Mouse (Mus musculus) bone marrow, adult 2 months (tissue): ENCODE results near the gene Atp8a2. TPM values are rescaled to one million over a fixed set of nuclear protein-coding genes. Genes with fewer than 3 reads are reported as not detected.

Experiments used
- H3K27ac ChIP-seq: fragments of 200-500 bp; 2 replicates; pipeline ENCODE4 v1.5.1; 2012; ENCODE audit warnings: low read depth, mild to moderate bottlenecking, control low read depth, inconsistent platforms, low read length; ENCODE audit not compliant: control insufficient read depth, poor library complexity, insufficient read depth
- H3K4me1 ChIP-seq: fragments of 200-500 bp; 2 replicates; pipeline ENCODE4 v1.6.1; 2011; ENCODE audit warnings: low read length; ENCODE audit not compliant: control insufficient read depth, insufficient read depth
- H3K4me3 ChIP-seq: fragments of 200-500 bp; replicated peaks from 2 replicates; pipeline ENCODE3; 2011; ENCODE audit warnings: mild to moderate bottlenecking, low read depth, low read length, control low read depth; ENCODE audit not compliant: control insufficient read depth
- CTCF ChIP-seq: fragments of 200-500 bp; IDR thresholded peaks from 2 replicates; pipeline ENCODE4 v1.5.1; 2011; ENCODE audit warnings: low read length, control low read depth; ENCODE audit not compliant: control insufficient read depth, insufficient read depth
- POLR2A ChIP-seq: fragments of 200-500 bp; IDR thresholded peaks from 2 replicates; pipeline ENCODE4 v1.6.1; 2011; ENCODE audit warnings: low read depth, mild to moderate bottlenecking, control low read depth, low read length, borderline replicate concordance; ENCODE audit not compliant: control insufficient read depth
- WGBS: fragments of 180-500 bp; shearing (Covaris S2); methylation state at CpG from one replicate; pipeline ENCODE4 v1.1.7; 2018; 5-methylcytosine and 5-hydroxymethylcytosine counted together
- polyA plus RNA-seq: library from polyadenylated mRNA; stranded (reverse); fragments of >200 nt; gene quantifications from 2 replicates; pipeline ENCODE4 v1.2.4, GENCODE M21; 2011; ENCODE audit warnings: low replicate concordance; ENCODE audit not compliant: missing spikeins, insufficient read depth, insufficient read length

Atp8a2 gene
- polyA plus RNA-seq, 1 experiment: 0.20 TPM

- H3K4me1 ChIP-seq: no peaks in the 10 kb centered on the region
- TF ChIP-seq CTCF (peak; percentile 85), POLR2A (no peak)
- 29% methylated on average over 4 of the region's 4 CpGs for WGBS
- H3K27ac ChIP-seq: no peak overlapping the region
- H3K4me3 ChIP-seq: no peak overlapping the region
Measured at GRCm38 (mm10) chr14:60015891-60016290, 181.1 kb downstream of the Atp8a2 start.

DNA sequence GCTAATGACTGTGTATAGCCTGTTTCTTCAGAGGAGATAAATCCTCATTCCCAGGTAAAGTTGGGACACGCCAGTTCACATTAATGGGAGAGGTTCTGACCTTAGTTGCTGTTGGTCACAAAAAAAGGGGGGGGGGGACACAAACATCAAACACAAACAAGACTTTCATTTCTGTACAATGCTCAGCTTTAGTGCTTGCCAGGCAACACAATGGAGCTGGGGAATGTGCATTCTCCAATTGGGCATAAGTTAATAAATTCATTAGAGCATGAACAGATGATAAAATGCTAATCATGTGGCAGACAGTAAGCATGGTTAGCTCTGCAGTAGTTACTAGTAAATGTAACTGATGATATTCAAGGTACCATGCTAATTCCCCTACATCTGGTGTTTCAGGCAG, 195.2 kb downstream of the Atp8a2 start:
- Histone ChIP-seq H3K4me3 (no peak overlapping the region), H3K27ac (no peak overlapping the region), H3K4me1 (no peaks in the 10 kb centered on the region)
- 73% methylated on average over 1 of the region's 1 CpGs for WGBS
- TF ChIP-seq CTCF (no peak), POLR2A (no peak)

- no peak for TF ChIP-seq POLR2A
- TF ChIP-seq CTCF: no peak
- WGBS: 70% methylated on average over 5 of the region's 5 CpGs
- H3K4me1 ChIP-seq: no peaks in the 10 kb centered on the region
- H3K4me3 ChIP-seq: no peak overlapping the region
- H3K27ac ChIP-seq: no peak overlapping the region
Measured at GRCm38 (mm10) chr14:59988860-59989259, 208.1 kb downstream of the Atp8a2 start.

DNA sequence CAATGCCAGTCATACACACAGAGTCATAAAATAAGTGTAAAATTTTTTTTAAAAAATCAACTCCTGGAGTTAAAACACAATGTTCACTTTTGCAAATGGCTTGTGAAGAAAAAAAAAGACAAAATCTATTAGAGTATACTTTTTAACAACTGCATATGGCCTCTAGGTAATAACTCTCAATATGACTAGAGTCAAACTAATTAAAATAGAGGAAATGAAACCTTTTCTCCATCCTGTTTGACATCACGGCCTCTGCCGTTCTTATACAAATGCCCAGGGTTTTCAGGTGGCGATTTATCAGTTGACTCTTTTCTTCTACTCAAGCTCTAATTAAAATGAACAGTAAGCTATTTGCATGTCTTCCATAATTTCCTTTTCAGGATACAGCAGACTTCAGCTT, 209.0 kb downstream of the Atp8a2 start:
- H3K4me3 ChIP-seq: no peak overlapping the region
- 46% methylated on average over 3 of the region's 3 CpGs for WGBS
- TF ChIP-seq CTCF: no peak
- TF ChIP-seq POLR2A: no peak
- no peaks in the 10 kb centered on the region for H3K4me1 ChIP-seq
- H3K27ac ChIP-seq: no peak overlapping the region

GRCm38 (mm10) chr14:59978007-59978406, 219.0 kb downstream of the Atp8a2 start:
- WGBS: 71% methylated on average over 2 of the region's 2 CpGs
- Histone ChIP-seq H3K27ac (no peak overlapping the region), H3K4me3 (no peak overlapping the region), H3K4me1 (no peaks in the 10 kb centered on the region; the same call in none of the 2 replicates)
- TF ChIP-seq CTCF (no peak), POLR2A (no peak)

- TF ChIP-seq POLR2A: no peak
- 80% methylated on average over 5 of the region's 5 CpGs for WGBS
Measured at GRCm38 (mm10) chr14:59971221-59971730, 225.7 kb downstream of the Atp8a2 start.

DNA sequence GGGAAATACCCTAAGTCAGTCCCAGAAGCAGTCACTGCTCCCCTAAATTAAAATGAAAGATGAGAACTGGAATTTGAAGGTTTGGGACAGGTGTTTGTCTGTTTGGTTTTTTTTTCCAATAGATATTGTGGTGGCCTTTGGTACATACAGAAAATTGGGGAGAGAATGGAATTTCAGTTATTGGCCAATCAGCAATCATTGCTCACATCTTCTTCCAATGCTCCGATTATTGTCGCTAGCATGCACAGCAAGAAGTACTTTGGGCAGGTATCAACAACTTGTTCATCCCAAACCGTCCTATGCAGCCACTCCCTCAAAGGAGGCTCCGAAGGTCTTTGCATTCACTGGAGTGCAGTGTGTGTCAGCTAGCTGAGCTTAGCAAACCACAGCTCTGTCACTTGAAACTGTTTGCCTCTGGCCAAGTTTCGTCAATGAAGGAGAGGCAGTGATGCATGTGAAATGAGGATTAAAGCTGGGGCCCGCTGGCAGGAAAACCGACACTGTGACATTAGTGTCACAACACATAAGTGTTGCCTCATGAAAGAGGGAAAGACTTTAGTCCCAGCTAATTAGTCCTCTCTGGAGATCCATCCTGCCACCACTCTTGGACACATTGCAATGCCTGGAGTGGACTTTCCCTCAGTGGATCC, 227.4 kb downstream of the Atp8a2 start:
- Histone ChIP-seq H3K4me1 (no peaks in the 10 kb centered on the region; the same call in none of the 2 replicates), H3K27ac (no peak overlapping the region), H3K4me3 (no peak overlapping the region)
- TF ChIP-seq POLR2A (no peak), CTCF (no peak)
- 45% methylated on average over 7 of the region's 7 CpGs for WGBS

More at GRCm38 (mm10) chr14:59971221-59971730, 225.7 kb downstream of the Atp8a2 start:
- H3K4me3 ChIP-seq: no peak overlapping the region
- H3K4me1 ChIP-seq: no peaks in the 10 kb centered on the region; the same call in none of the 2 replicates
- no peak overlapping the region for H3K27ac ChIP-seq

DNA sequence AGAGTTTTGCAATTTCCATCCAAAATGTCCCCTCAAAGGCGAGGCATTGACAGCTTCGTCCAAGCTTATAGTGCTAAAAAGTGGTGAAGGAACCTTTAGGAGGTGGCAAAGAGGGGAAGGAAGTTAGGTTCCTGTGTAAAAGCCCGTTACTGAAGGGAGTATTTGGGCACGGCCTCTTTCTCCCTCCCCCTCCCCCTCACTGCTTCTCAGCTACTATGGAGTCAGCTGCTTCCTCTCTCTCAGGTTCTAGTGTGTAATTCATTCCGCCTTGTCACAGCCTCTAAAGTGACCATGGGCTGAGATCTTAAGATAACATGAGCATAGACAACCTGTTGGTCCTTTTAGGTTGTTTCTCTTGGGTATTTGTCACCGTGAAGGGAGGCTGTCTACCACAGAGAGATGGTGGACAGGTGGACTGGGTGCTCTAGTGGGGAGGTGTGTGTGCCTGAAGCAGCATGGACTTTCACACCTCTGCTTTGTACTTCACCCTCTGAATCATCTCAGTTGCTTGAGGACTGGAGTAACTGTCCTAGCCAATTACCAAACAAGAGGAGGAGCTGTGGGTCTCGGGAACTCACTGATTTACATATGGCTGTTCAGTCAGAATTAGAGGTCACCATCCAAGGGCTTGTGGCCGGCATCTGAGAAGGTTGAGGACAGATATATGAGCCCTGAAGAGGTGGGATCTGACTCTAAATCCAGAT, 229.0 kb downstream of the Atp8a2 start:
- WGBS: 11% methylated on average over 8 of the region's 8 CpGs
- no peak overlapping the region for H3K27ac ChIP-seq

More for the DNA sequence above, 229.0 kb downstream of the Atp8a2 start:
- no peak overlapping the region for H3K4me3 ChIP-seq
- no peak for TF ChIP-seq POLR2A
- no peak for TF ChIP-seq CTCF
- H3K4me1 ChIP-seq: no peaks in the 10 kb centered on the region; the same call in 1 of the 2 replicates
